Mouse (Mus musculus): ENCODE data around the gene Ppm1j. TPM values are rescaled to one million over a fixed set of nuclear protein-coding genes. Genes with fewer than 3 reads are reported as not detected.

Gene Ppm1j
- polyA plus RNA-seq, 1 experiment from 2014 or later, result 2.3 TPM

- no peak for DNase-seq (ENCODE audit: low spot score)
Measured at GRCm38 (mm10) chr3:104783971-104784500, 3.2 kb downstream of the Ppm1j start.

- DNase-seq (ENCODE audit: low spot score), result no peak
Measured at GRCm38 (mm10) chr3:104785284-104785683, 4.4 kb downstream of the Ppm1j start.

- DNase-seq (ENCODE audit: low spot score), result no peak
Measured at GRCm38 (mm10) chr3:104788075-104788474, 7.2 kb downstream of the Ppm1j start, which contains the start of gene Rhoc. Gene Rhoc (plus strand): TSS chr3:104788375.

GRCm38 (mm10) chr3:104788561-104789311 is 7.9 kb downstream of the Ppm1j start:
- DNase-seq (ENCODE audit: low spot score), result no peak

GRCm38 (mm10) chr3:104789312-104789605 is 8.4 kb downstream of the Ppm1j start:
- no peak for DNase-seq (ENCODE audit: low spot score)

- no peak for DNase-seq (ENCODE audit: low spot score)
Measured at GRCm38 (mm10) chr3:104789822-104790221, 9.0 kb downstream of the Ppm1j start.

DNA sequence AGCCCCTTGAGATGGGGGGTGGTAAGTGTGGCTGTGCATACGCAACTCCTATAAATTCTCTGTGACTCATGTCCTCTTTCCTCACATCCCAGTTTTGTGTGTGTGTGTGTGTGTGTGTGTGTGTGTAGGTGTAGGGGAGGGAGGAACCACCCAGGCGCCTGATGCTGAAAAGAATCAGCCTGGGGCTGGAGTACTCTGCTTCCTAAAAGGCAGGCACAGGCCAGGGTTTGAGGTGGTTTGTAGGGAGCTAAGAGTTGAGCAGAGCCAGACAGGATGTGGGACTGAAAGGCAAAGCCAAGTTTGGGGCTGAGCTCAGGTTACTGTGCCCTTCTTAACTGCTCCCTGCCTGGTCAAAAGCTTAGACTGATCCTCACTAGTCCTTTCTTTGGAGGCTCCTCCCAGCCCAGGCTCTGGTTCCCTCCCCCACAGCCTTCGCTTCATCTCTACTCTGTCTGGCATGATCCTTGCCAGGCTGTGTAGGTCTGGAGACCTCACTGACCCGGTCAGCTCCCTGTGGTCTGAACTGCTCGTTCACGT is 9.6 kb downstream of the Ppm1j start:
- no peak for DNase-seq (ENCODE audit: low spot score)

DNA sequence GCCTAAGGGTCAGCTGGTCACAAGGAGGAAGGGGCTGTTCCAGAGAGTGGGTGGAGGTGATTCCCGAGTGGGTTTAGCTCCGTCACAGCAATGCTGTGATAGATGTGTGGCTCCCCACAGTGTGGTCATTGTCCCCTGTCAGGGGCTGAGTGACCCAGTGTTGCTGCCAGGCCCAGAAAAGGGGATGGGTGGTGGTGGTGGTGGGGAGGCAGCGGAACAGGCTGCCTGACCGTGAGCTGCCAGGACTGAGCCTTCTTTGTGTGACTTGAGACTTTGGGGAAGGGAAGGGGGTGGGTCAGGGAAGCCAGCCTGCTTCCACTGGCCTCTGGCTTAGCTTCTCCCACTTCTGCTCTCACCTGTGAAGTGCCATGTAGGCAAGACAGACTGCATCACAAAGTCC is 10.2 kb downstream of the Ppm1j start:
- DNase-seq (ENCODE audit: low spot score), result no peak

DNA sequence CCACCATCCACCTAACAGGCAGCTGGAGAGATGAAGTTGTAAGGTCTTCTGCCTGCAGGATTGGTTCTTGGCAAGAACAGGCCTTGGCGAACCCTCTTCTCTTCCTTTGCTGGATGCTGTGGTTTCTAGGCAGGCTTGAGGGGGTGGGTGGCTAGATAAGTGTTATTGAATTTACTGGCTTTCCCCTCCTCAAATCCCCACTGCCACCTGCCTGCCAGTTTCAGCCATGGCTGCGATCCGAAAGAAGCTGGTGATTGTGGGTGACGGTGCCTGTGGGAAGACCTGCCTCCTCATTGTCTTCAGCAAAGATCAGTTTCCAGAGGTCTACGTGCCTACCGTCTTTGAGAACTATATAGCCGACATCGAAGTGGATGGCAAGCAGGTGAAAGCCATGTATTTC is 10.8 kb downstream of the Ppm1j start:
- DNase-seq (ENCODE audit: low spot score), result no peak

- DNase-seq (ENCODE audit: low spot score), result no peak
Measured at GRCm38 (mm10) chr3:104792360-104793270, 11.8 kb downstream of the Ppm1j start.

DNA sequence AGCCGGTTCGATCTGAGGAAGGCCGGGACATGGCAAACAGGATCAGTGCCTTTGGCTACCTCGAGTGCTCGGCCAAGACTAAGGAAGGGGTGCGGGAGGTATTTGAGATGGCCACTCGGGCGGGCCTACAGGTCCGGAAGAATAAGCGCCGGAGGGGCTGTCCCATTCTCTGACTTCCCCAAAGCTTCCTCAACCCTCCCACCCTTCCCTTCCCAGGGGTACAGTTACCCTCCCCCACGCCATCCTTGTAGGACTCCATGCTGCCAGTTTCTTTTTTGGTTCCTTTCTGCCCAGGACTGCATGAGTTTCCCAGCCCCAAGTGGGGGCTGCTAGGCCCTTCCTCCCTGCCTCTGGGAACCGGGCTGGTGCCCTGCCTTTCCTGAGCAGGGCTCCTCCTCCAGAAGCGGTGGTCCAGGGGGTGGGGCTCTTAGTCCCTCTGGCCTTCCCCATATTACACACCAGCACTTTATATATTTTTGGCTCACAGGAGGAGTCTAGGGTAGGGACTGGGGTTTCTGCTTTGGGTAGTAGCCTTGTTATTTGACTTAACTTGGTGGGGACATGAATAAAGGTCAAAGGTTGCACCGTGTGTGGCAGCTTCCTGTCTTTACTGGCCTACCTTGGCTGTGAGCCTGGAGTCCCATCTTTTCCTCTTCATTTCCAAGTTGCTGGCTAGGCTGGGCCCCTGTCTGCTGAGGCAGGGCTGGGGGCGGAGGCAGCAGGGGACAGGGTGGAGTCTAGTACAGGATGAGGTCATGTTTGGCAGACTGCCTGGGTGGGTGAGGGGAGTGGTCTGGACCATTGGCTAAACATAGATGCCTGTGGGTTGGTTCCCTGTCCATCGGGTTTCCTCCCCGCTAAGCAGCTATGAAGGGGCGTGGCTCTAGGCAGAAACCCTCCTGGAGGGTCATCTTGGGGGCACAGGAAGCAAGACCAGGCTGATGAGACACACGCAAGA is 13.3 kb downstream of the Ppm1j start:
- no peak for DNase-seq (ENCODE audit: low spot score)

DNA sequence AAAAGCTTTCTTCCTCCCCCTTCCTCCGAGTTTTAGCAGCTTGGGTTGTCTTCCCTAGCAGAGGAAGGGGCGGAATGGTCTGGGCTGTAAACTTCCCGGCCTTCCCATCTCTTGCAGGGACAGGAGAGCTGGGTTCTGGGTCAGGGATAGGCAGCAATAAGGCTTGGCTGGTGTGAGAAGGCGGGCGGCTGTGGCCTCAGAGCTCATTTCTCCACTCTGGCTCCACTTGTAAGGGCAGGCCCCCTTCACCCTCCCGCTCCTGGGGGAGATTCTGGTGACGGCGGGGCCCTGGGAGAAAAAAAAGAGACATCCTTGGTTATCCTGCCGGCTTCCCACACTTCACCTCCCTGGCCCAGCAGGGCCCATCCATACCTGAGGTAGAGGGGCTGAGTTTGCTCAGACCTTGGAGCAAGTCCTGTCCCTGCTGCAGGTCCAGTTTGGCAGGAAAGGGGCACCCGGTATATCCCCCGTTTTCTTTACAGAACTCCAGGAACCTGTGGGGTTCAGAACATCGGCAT is 14.2 kb downstream of the Ppm1j start:
- no peak for DNase-seq (ENCODE audit: low spot score)

GRCm38 (mm10) chr3:104795661-104796340 is 14.9 kb downstream of the Ppm1j start:
- DNase-seq (ENCODE audit: low spot score), result no peak

- no peak for DNase-seq (ENCODE audit: low spot score)
Measured at GRCm38 (mm10) chr3:104796430-104797082, 15.7 kb downstream of the Ppm1j start.

DNA sequence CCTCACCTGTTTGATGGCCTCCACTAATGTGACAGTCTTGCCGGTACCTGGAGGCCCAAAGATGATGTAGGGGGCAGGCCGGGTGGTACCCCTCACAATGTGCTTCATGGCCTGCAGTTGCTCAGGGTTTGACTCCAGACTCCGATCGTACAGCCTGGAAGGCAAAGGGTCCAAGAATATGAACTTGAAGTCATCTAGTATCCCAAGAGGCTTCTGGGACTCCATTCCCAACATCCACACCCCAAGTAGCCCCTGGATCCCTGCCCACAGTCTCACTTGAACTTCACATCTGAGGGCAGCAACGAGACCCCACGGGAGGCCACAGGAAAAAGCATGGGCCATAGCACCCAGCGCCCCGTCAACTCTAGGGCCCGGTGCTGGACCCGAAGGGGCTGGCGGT is 19.8 kb downstream of the Ppm1j start:
- DNase-seq (ENCODE audit: low spot score), result no peak

GRCm38 (mm10) chr3:104801481-104801880 is 20.6 kb downstream of the Ppm1j start:
- DNase-seq (ENCODE audit: low spot score), result no peak

DNA sequence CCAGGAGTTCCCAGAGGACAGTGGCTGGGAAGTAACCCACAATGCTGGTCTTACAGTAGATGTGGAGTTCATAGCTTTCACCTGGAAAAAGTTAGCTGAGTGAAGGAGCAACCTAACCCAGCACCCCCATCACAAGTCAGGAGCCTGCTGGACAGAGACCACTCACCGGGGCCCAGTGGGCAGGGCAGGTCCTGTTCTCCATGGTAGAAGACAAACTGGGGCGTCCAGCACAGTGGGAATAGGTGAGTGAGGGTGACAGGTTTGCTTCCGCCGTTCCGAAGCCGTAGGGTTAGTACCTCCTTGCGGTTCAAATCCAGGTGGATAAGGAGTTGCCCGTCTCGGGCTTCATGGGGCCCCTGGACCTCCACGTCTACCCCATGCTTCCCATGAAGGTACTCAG is 23.5 kb downstream of the Ppm1j start:
- no peak for DNase-seq (ENCODE audit: low spot score)

DNA sequence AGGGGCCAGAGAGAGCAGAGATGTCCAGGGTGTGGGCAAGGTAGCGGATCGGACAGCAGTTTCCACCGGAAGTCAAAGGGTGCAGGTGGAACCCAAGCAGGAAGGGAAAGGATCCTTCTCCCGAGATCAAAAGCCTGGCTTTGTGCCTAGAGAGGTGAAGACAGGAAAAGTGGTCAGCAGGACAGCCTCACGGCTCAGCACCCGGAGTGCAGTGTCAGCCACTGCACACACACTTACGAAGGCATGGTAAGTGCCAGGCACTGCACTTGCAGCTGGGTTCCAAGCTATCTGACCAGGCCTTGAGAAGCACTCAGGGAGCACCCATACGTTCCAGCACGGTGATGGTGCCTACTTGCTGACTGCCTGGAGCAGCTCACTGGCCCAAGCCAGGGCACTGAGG is 24.7 kb downstream of the Ppm1j start:
- no peak for DNase-seq (ENCODE audit: low spot score)

GRCm38 (mm10) chr3:104811752-104812151 is 30.9 kb downstream of the Ppm1j start:
- DNase-seq (ENCODE audit: low spot score), result no peak

GRCm38 (mm10) chr3:104812254-104812653 is 31.4 kb downstream of the Ppm1j start:
- no peak for DNase-seq (ENCODE audit: low spot score)

All from thymus, postnatal 0 days (tissue).